Mouse (Mus musculus): Measurements from ENCODE around the gene Plvap.

Gene Plvap

GRCm38 (mm10) chr8:71464513-71465500 lies 46.7 kb downstream of the Plvap start, which contains the start of gene Mrpl34:
Mrpl34 (plus strand) TSS chr8:71464959.
- peak; percentile 94 to 98 for DNase-seq

DNA sequence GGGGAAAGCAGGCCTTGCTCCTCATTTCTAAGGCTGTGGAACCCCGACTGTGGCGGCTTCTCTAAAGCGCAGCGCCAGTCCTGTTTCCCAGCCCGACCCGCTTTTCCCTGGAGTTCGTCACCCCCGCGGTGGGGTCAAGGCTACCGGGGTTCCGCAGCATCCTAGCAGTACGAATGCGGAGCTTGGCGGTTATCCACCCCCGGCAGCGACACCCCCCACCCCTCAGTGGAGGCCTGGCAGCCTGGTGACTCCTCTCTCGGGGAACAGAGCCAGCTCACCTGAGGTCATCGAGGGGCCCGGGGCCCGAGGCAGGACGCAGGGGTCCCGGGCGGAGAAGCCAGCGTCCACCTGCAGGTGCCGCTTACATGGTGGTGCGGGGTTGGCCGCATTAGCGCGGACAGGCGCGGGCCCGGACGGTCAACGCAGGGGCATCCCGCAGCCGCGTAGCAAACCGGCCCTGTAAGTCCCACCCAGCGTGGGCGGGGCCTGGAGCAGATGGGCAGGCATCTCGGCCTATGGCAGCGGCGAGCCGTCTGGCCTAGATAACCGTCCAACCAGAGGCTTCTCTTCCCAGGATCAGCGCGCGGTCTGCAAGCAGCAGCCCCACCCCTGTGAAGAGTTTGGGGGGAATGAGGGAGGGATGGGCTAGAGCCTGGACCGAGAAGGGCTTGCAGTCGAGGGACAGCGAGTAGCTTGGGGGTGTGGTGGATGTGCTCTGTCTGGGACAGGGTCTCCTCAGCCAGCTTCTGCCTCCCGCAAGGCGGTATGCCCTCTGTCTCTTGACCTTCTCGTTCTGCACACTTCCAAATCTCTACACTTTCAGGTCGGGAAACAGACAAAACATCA lies 48.1 kb downstream of the Plvap start, which contains the start of gene Abhd8:
Gene Abhd8, minus strand, starts transcription at position 468 of the 846 bp plus-strand sequence.
- DNase-seq, result peak; percentile 91 to 98

GRCm38 (mm10) chr8:71462786-71463185 lies 48.8 kb downstream of the Plvap start:
- peak; percentile 54 to 55 for DNase-seq

DNA sequence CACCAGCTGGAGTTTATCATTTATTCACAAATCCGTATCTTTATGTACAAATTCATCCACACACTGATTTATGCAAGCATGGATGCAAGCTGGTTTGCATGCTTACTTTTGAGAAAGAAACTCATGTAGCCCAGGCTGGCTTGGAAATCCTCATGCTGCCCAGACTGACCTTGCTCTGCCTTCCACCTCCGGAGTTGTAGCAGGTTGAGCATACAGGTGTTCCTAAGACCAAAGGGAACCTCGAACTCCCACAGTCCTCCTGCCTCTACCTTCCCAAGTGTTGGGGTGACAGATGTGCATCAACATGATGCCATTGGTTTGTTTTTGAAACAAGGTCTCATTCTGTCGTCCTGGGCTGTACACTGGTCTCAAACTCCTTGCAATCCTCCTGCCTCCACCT lies 49.4 kb downstream of the Plvap start:
- no peak for DNase-seq

GRCm38 (mm10) chr8:71461152-71461840 lies 50.3 kb downstream of the Plvap start:
- DNase-seq, result no peak

DNA sequence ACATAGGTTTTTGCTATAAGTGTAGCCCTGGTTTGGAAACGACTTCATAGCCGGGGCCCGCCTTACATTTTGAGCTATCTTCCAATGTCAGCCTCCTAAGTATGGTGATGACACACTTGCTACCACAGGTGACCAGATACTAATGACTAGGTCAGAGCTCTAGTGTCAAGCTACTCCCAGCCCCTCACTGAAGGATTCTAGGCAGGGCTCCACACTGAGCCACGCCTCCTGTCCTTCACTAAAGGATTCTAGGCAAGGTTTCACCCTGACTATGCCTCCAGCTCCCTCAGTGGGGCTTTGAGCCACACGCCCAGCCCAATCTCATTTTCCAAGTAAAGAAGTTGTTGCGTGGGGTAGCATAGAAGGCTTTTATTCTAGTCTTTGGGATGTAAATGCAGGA lies 50.8 kb downstream of the Plvap start:
- DNase-seq, result no peak

- no peak for DNase-seq
Observed at GRCm38 (mm10) chr8:71457659-71458270, 53.8 kb downstream of the Plvap start.

DNA sequence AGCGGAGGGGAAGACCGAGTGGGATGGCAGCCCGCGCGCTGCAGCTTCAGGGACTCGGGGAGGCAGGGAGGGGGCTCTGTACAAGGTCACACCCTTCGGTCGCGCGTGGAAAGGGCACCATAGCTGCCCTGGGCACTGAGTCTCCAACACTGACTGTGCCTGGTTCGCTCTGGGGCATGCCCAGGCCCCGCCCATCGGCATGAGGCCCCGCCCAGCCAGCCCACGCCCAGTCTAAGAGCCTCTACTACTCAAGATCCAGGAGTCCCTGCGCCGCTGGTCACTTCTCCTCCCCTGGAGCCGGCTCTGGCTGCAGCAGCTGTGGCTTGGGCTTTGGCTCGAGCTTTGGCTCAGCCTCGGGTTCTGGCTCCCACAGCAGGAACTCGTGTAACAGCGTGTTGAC lies 54.6 kb downstream of the Plvap start:
- no peak for DNase-seq

- peak in 1 of 2 experiments; percentile 0 for DNase-seq
Observed at GRCm38 (mm10) chr8:71454668-71455067, 56.9 kb downstream of the Plvap start.

DNA sequence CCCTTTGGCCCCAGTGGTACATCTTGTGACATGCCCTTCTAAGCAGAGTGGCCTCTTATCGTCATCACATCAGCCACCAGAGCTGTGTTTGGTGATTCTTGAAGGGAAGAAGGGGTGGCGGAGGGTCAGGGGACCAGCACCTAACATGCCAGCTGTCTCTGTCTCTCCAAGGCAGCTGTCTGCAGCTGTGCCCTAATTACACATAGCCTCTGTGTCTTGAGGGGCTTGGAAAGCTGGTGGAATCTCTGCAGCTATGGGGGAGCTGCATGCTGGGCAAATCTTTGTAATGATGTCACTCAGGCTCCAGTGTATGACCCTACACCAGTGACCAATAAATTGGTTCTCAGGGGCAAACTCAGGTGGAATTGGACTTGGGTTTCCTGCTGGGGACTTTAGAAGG lies 58.9 kb downstream of the Plvap start:
- no peak for DNase-seq

- no peak for DNase-seq
Observed at GRCm38 (mm10) chr8:71451777-71452176, 59.8 kb downstream of the Plvap start.

GRCm38 (mm10) chr8:71451337-71451736 lies 60.2 kb downstream of the Plvap start:
- DNase-seq, result no peak
